Mouse (Mus musculus) heart, adult 10 weeks (tissue): ENCODE results near the gene Cox7a2. TPM values are rescaled to one million over a fixed set of nuclear protein-coding genes. Genes with fewer than 3 reads are reported as not detected.

Experiments used
- polyA plus RNA-seq: library from polyadenylated mRNA; stranded (reverse); fragments of 350-450 nt; fragmentation: Illumina TruSeq; extraction: RNeasy Lipid Tissue Mini Kit (QIAGEN cat#74804); gene quantifications from one replicate; pipeline ENCODE4 v1.2.3, GENCODE M21; 2014; ENCODE audit warnings: low read depth, low replicate concordance

Gene Cox7a2
- polyA plus RNA-seq = 1,127 TPM

GRCm38 (mm10) chr9:79759385-79760005 lies at the start of gene Cox7a2:
Cox7a2 (minus strand) TSS chr9:79759878.

GRCm38 (mm10) chr9:79792841-79793835 lies 33.5 kb upstream of the Cox7a2 start, which contains the start of gene Tmem30a:
Tmem30a (minus strand) TSS chr9:79793507.

GRCm38 (mm10) chr9:79718481-79719370 lies 41.0 kb downstream of the Cox7a2 start, which contains the start of gene Col12a1:
Col12a1 (minus strand) TSS chr9:79718831.

Other genes with a start within 250 kb of the Cox7a2 start
- 1.7 TPM for gene Col12a1, start 41.0 kb downstream of the Cox7a2 start, polyA plus RNA-seq
- gene Tmem30a, start 33.6 kb upstream of the Cox7a2 start, polyA plus RNA-seq = 72.1 TPM